Comparison of ENCODE assay signal across 11 mouse cellular contexts in genomic region chr4:48634058-48634457, GRCm38 (mm10). TPM values are rescaled to one million over a fixed set of nuclear protein-coding genes. Genes with fewer than 3 reads are reported as not detected.
A peak's percentile ranks its signal among the peaks of the same experiment; 100 is the strongest.
DNase-seq lines count a peak whose midpoint lies in the region; ATAC-seq and TF ChIP-seq lines count a peak whose summit lies in the region.
"Had no signal": no experiment of that assay in that cellular context is flagged by ENCODE, and none has a peak within 500 bp of the region (broad histone marks: within the 10 kb centered on the region; RNA-seq: fewer than 3 reads in every experiment).

No protein-coding gene starts in this region.

- no peaks in the 10 kb centered on the region for H3K27me3 ChIP-seq in Patski
- H3K27me3 ChIP-seq: heart, embryonic 13.5 days had no signal

- peak; percentile 14 for DNase-seq in kidney, adult 18-20 months
- DNase-seq in kidney, postnatal 14 days: no peak
- DNase-seq in Patski (ENCODE audit: low read depth, low spot score): no peak
- DNase-seq in forelimb bud, embryonic 11.5 days (ENCODE audit: low read depth, low spot score): peak; percentile 18
- peak; percentile 30 for DNase-seq in lung, postnatal 14 days
- no peak for DNase-seq in frontal cortex, postnatal 25 days (ENCODE audit: low spot score in 2 of 2)
- DNase-seq in left cerebral cortex, adult 18-20 months (ENCODE audit: low spot score in 2 of 2): no peak
- DNase-seq in left cerebral cortex, adult 11 months (ENCODE audit: low spot score): no peak
- DNase-seq: adrenal gland, postnatal 25 days had no signal

- POLR2A ChIA-PET in Patski (lab: Charles Lee): no interaction called here

- no peak for ATAC-seq in Patski

- in situ Hi-C loops in Patski (cut with MboI; ENCODE audit: low pct_unique_long_range_greater_than_20kb): no loop called here

- TF ChIP-seq CTCF in Patski (IDR thresholded peaks at IDR 0.05): peak; percentile 22

- CTCF ChIA-PET in Patski (lab: Charles Lee): no interaction called here

RNA-seq across cellular contexts. Expression of gene Cavin4, which starts 29.3 kb away (rescaled TPM):
- polyA plus RNA-seq in Patski (2021): 0.06 TPM
- 1 to 10 TPM; 1.4 to 1.5 TPM for total RNA-seq in left cerebral cortex, adult 18-20 months (2021)
- polyA plus RNA-seq: macrophage had no signal

RNA-seq across cellular contexts. Expression of gene Tmeff1, which starts 49.1 kb away (rescaled TPM):
- 10.6 TPM for polyA plus RNA-seq in Patski (2021)
- 100 to 1,000 TPM; 117 TPM for total RNA-seq in left cerebral cortex, adult 18-20 months (2021)
- polyA plus RNA-seq: macrophage had no signal

Comparison
In these comparisons a context has a peak if more than half of its experiments do, and no peak if none do; other contexts are left out.
1. DNase-seq: peak in kidney, adult 18-20 months (single experiment), forelimb bud, embryonic 11.5 days (single experiment) and lung, postnatal 14 days (single experiment); none in kidney, postnatal 14 days (single experiment), Patski (single experiment), frontal cortex, postnatal 25 days (0 of 2), left cerebral cortex, adult 18-20 months (0 of 2) and left cerebral cortex, adult 11 months (single experiment).